Mouse (Mus musculus) stomach, postnatal 0 days (tissue): ENCODE data around the gene Pcsk5.
A peak's percentile ranks its signal among the peaks of the same experiment; 100 is the strongest.

ENCODE experiments used
- CTCF ChIP-seq: IDR thresholded peaks from 2 replicates; pipeline ENCODE4 v1.5.1; 2016; ENCODE audit warnings: antibody characterized with exemption, low read depth, mild to moderate bottlenecking, moderate library complexity
- EP300 ChIP-seq: optimal IDR thresholded peaks from 2 replicates; pipeline ENCODE3; 2016; ENCODE audit warnings: antibody characterized with exemption

DNA sequence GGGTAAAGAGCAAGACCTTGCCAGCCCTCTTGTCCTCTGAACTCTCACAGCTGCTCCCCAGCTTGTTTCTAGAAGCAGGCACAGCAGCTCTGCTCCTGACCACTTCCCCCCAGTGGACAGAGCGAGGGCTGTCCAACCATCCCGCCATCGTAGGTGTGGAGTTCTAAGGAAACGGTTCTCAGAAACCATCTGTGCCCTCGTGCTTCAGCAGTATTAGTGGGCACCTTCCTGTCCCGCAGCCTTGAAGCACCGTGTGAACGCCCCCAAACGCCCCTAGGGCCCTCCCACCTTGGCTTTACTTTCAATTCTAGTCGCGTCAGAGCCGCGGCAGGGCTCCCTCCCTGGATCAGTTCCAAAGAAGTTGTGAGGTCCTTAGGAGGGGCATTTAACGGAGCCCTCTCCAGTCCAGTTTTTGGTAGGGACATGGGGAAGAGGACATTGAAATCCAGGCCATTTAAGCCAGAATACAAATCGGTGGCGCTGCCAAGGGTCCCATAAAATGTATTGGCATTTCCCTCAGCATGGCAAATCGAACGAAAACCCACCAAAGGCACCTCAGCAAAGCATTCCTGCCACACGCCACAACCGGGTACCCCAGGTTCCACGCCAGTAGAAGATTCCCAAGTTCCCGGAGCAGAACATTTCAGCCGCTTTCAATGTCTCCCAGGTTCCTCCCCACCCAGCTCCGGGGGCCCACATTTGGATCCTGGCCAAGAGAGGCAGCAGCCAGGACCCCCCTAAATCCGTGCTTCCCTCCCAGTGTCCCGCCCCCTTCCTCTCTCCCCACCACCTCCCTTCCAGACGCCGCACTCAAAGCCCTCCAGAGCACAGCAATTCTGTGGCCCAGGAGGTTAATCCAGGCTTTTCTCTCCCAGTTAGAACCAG is 1.5 kb downstream of the Pcsk5 start:
- TF ChIP-seq EP300 = no peak
- peak; percentile 59 for TF ChIP-seq CTCF
